Mouse (Mus musculus) neural tube, embryonic 12.5 days (tissue): ENCODE measurements around the gene Hoxa13. TPM values are rescaled to one million over a fixed set of nuclear protein-coding genes. Genes with fewer than 3 reads are reported as not detected.

Experiments
- ATAC-seq: fragments of 200-750 bp; cut with Nextera tagmentation; 2 replicates; pipeline ENCODE4 v1.8.0; 2017; ENCODE audit warnings: low read depth, mild to moderate bottlenecking, moderate TSS enrichment, moderate library complexity; ENCODE audit not compliant: low FRiP score
- H3K27ac ChIP-seq: fragments of 300-500 bp; sonication (generic); 2 replicates; pipeline ENCODE4 v1.5.1; 2016
- H3K27me3 ChIP-seq: fragments of 300-500 bp; sonication (generic); replicated peaks from 2 replicates; pipeline ENCODE4 v1.6.1; 2016; ENCODE audit warnings: mild to moderate bottlenecking
- H3K36me3 ChIP-seq: fragments of 300-500 bp; sonication (generic); 2 replicates; pipeline ENCODE4 v1.6.1; 2016; ENCODE audit warnings: mild to moderate bottlenecking
- H3K4me1 ChIP-seq: fragments of 300-500 bp; sonication (generic); 2 replicates; pipeline ENCODE4 v1.6.1; 2016
- H3K4me2 ChIP-seq: fragments of 300-500 bp; sonication (generic); replicated peaks from 2 replicates; pipeline ENCODE4 v1.6.1; 2016; ENCODE audit warnings: mild to moderate bottlenecking
- H3K4me3 ChIP-seq: fragments of 300-500 bp; sonication (generic); 2 replicates; pipeline ENCODE4 v1.5.1; 2016
- H3K9ac ChIP-seq: fragments of 300-500 bp; sonication (generic); 2 replicates; pipeline ENCODE4 v1.6.1; 2016; ENCODE audit warnings: mild to moderate bottlenecking
- H3K9me3 ChIP-seq: fragments of 300-500 bp; sonication (generic); 2 replicates; pipeline ENCODE4 v1.6.1; 2016; ENCODE audit warnings: mild to moderate bottlenecking
- WGBS: fragments of 180-500 bp; shearing (Covaris S2); methylation state at CpG from one replicate; pipeline ENCODE4 v1.1.7; 2016; 5-methylcytosine and 5-hydroxymethylcytosine counted together
- polyA plus RNA-seq: library from polyadenylated mRNA; unstranded; fragments of >200 nt; fragmentation: Nextera tagmentation; extraction: Ambion mirVana; gene quantifications from 2 replicates; pipeline ENCODE4 v1.2.1, GENCODE M21; 2016

Gene Hoxa13
- polyA plus RNA-seq, 1 experiment from 2014 or later = 0.10 TPM

- Histone ChIP-seq H3K9ac (peak overlapping the region; percentile 97), H3K4me2 (peak overlapping the region; percentile 83), H3K4me3 (peak overlapping the region; percentile 66), H3K36me3 (no peaks in the 10 kb centered on the region), H3K27me3 (peaks cover 38% of the 10 kb centered on the region), H3K9me3 (no peaks in the 10 kb centered on the region), H3K27ac (peak overlapping the region; percentile 94), H3K4me1 (peaks cover 9% of the 10 kb centered on the region; the same call in 1 of the 2 replicates)
- WGBS = under 1% methylated on average over 44 of the region's 44 CpGs
- no peak for ATAC-seq
Observed at GRCm38 (mm10) chr6:52229558-52230416, 30.9 kb downstream of the Hoxa13 start.

GRCm38 (mm10) chr6:52228475-52229465, 31.9 kb downstream of the Hoxa13 start:
- under 1% methylated on average over 38 of the region's 38 CpGs for WGBS
- no peak for ATAC-seq
- Histone ChIP-seq H3K36me3 (no peaks in the 10 kb centered on the region), H3K4me1 (peaks cover 9% of the 10 kb centered on the region; the same call in 1 of the 2 replicates), H3K4me3 (peak overlapping the region; percentile 66), H3K4me2 (peak overlapping the region; percentile 83), H3K27me3 (peaks cover 30% of the 10 kb centered on the region), H3K27ac (peak overlapping the region; percentile 65), H3K9ac (peak overlapping the region; percentile 97), H3K9me3 (no peaks in the 10 kb centered on the region)

DNA sequence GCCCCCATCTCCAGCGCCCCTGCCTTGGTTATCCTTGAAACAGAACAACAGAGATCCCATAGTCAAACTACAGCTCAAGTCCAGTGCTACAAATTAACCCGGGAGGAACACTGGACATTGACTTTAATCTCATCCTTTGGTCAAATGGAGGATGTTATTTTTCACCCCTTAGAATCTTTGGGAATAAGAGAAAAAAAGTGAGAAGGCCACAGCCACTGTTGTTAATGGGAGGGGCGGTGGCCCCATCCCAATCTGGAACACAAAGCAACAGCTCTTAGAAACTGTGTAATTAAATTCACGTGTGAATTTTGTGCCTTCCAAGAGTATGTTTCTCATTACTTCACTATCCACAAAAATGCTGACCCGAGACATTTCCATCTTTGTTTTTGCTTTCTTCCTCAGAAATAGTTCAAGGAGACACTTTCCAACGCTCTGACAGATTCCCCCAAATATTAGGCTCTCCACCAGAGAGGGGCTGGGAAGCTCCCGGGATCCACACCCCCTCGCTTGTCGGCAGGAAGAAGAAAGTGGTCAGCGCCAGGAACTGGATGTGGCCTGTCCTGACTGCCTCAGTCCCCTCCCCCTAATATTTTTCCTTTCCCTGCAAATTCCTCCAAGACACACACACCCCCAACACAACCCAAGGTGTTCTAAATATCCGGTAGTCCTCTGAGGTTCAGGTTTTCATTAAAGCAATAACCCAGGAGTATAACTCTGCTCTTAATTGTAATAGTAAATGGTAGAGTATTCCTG, 33.0 kb downstream of the Hoxa13 start:
- H3K9me3 ChIP-seq = no peaks in the 10 kb centered on the region
- peaks cover 19% of the 10 kb centered on the region for H3K27me3 ChIP-seq
- H3K9ac ChIP-seq = peak overlapping the region; percentile 100
- no peaks in the 10 kb centered on the region for H3K36me3 ChIP-seq
- peaks cover 9% of the 10 kb centered on the region; the same call in 1 of the 2 replicates for H3K4me1 ChIP-seq
- peak overlapping the region; percentile 99 for H3K4me2 ChIP-seq
- 2% methylated on average over 11 of the region's 11 CpGs for WGBS
- H3K4me3 ChIP-seq = peak overlapping the region; percentile 82
- no peak for ATAC-seq
- H3K27ac ChIP-seq = peak overlapping the region; percentile 90; the same call in 1 of the 2 replicates

DNA sequence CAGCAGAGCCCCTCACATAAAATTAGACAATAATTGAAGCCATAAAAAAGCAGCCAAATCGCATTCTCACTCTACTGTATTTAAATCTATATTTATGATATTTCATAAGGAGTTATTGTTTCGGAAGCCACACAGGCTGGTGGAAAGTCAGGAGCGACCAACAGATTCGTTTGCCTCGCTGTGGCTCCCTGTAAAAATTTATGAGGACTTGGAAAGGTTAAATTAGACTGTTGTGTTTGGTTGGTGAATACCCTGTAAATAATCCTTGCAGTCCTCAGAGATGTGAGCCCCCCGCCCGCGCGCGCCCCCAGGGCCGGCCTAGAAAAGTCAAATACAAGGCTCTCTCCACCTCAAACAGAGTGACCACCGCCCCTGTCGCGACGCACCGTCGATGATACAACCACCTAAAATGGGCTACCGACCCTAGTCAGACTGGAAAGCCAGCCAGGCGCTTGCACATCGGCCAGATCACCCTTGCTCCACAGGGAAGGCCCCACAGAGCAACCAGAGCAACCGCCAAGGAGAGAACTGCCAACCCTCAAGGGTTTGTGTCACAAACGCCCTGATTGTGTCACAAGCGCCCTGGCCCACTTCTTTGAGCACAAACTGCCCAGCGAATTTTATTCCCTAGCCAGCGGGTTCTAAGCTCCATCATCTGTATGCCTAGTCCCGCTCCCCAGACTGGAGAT, 34.0 kb downstream of the Hoxa13 start:
- peaks cover 17% of the 10 kb centered on the region for H3K27me3 ChIP-seq
- no peaks in the 10 kb centered on the region for H3K36me3 ChIP-seq
- H3K27ac ChIP-seq = peak overlapping the region; percentile 90
- H3K9ac ChIP-seq = peak overlapping the region; percentile 100
- no peak; the same call in 1 of the 2 replicates for ATAC-seq
- peak overlapping the region; percentile 82 for H3K4me3 ChIP-seq
- peak overlapping the region; percentile 99 for H3K4me2 ChIP-seq
- H3K9me3 ChIP-seq = no peaks in the 10 kb centered on the region
- under 1% methylated on average over 26 of the region's 26 CpGs for WGBS
- H3K4me1 ChIP-seq = peaks cover 15% of the 10 kb centered on the region; the same call in 1 of the 2 replicates

DNA sequence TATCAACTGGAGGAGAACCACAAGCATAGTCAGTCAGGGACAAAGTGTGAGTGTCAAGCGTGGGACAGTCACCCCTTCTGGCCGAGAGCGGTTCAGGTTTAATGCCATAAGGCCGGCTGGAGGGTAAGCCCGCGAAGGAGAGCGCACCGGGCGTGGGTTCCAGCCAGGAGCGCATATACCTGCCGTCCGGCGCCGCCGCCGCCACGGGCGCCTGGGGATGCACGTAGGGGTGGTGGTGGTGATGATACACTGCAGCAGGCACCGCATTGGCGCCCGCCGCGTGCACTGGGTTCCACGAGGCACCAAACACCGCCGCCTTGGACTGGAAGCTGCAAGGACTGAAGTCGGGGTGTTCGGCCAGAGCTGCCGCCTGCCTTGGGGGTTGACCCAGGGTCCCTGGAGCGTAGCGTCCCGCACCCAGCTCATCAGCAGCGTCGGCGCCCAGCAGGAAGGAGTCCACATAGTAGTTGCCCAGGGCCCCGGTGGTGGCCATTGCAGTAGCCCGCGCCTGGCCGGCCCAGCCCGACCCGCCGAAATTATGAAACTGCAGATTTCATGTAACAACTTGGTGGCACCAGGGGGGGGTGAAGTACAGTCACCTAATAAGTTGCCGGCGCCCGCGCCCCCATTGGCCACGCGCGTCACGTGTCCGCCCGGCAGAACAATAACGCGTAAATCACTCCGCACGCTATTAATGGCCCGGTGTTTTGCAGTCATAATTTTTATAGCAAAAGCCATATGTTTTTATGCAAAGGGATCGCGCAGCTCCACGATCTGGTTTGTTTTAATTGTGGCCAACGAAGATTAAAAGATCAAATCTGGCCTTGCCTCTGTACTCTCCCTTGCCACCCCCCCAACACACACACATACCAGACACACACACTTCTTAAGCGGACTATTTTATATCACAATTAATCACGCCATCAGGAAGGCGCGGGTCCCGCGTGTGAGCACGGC, 34.8 kb downstream of the Hoxa13 start:
- WGBS = under 1% methylated on average over 69 of the region's 69 CpGs
- Histone ChIP-seq H3K4me3 (peak overlapping the region; percentile 82), H3K27ac (peak overlapping the region; percentile 90)

DNA sequence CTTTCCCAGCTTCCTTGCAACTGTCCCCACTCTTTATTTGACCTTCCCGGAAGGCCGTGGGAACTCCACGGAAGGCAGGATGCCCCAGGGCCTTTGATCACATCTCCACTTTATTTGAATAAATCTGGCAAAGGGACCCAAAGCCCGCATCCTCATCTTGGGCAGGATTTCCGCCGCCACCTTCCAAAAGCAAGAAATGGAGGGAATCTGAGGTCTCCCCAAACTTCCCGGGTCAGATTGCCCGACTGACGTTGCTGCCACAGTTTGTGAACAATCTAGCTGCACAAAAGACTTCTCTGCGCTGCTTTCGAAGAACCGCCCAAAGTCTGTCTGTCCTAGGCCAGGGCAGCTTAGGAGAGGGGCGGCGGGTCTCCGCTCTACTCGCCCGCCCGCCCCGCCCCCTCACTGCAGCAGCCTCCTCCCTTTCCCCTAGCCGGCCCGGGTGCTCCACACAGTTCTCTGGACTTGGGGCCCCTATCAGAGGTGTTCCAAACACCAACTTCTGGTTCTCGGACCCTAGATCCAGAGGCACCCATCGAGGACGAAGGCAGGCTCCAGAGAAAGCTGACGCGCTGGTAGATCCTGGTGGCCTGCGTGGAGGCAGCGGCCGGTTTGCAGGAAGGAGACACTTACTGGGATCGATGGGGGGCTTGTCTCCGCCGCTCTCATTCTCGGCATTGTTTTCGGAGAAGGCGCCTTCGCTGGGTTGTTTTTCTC, 35.6 kb downstream of the Hoxa13 start:
- Histone ChIP-seq H3K4me2 (peak overlapping the region; percentile 99), H3K27ac (peak overlapping the region; percentile 90), H3K27me3 (peaks cover 12% of the 10 kb centered on the region; the same call in 1 of the 2 replicates), H3K9me3 (no peaks in the 10 kb centered on the region), H3K4me3 (peak overlapping the region; percentile 82), H3K9ac (peak overlapping the region; percentile 100), H3K36me3 (no peaks in the 10 kb centered on the region), H3K4me1 (peaks cover 16% of the 10 kb centered on the region)
- WGBS = under 1% methylated on average over 36 of the region's 36 CpGs
- no peak for ATAC-seq

More for the DNA sequence above, 34.8 kb downstream of the Hoxa13 start:
- ATAC-seq = peak; percentile 46
- peaks cover 17% of the 10 kb centered on the region for H3K27me3 ChIP-seq
- H3K9ac ChIP-seq = peak overlapping the region; percentile 100
- H3K4me2 ChIP-seq = peak overlapping the region; percentile 99
- no peaks in the 10 kb centered on the region for H3K36me3 ChIP-seq
- H3K9me3 ChIP-seq = no peaks in the 10 kb centered on the region
- H3K4me1 ChIP-seq = peaks cover 19% of the 10 kb centered on the region

- peaks cover 20% of the 10 kb centered on the region for H3K4me1 ChIP-seq
- peak overlapping the region; percentile 90 for H3K27ac ChIP-seq
- no peaks in the 10 kb centered on the region for H3K36me3 ChIP-seq
- H3K9ac ChIP-seq = peak overlapping the region; percentile 100
- peak overlapping the region; percentile 99 for H3K4me2 ChIP-seq
- H3K27me3 ChIP-seq = peaks cover 12% of the 10 kb centered on the region; the same call in 1 of the 2 replicates
- WGBS = 1% methylated on average over 24 of the region's 24 CpGs
- H3K9me3 ChIP-seq = no peaks in the 10 kb centered on the region
- peak overlapping the region; percentile 82 for H3K4me3 ChIP-seq
- ATAC-seq = no peak
Observed at GRCm38 (mm10) chr6:52223939-52224760, 36.5 kb downstream of the Hoxa13 start.

- peaks cover 12% of the 10 kb centered on the region; the same call in 1 of the 2 replicates for H3K27me3 ChIP-seq
- H3K36me3 ChIP-seq = no peaks in the 10 kb centered on the region
- 6% methylated on average over 13 of the region's 13 CpGs for WGBS
- no peak for ATAC-seq
- H3K9me3 ChIP-seq = no peaks in the 10 kb centered on the region
- H3K27ac ChIP-seq = peak overlapping the region; percentile 99
- peaks cover 32% of the 10 kb centered on the region for H3K4me1 ChIP-seq
- H3K4me3 ChIP-seq = peak overlapping the region; percentile 82
- H3K9ac ChIP-seq = peak overlapping the region; percentile 100
- H3K4me2 ChIP-seq = peak overlapping the region; percentile 99
Observed at GRCm38 (mm10) chr6:52222729-52223128, 38.0 kb downstream of the Hoxa13 start.

DNA sequence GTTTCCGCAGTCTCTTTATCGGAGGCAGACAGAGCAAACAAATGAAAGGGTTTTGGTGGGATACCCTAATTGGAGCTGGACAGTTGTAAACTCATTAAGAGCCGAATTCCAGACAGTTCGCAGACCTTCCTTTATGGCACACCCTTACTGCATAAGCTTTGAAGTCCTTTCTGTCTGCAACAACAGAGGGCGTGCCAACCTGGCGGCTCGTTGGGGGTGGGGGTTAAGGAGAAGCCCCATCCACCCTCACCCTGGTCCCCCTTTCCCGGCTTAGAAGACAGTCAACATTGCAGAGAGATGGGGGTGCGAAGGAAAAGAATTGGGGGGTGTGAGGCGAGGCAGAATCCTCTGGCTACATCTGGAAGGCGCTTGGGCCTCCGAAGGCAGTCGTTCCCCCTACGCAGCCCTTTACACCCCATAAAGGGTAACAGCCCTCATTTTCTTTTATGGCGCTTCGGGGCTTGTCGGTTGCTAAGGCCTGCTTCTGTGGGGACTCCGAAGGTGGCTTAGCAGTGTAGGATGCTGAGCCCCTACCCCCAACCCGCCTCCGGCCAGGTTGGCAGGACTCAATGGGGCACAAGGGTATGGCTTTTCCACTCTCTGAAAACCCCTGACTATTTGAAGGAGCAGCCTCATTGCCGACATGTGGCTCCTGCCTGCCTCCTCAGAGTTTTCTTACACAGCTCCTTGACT, 38.5 kb downstream of the Hoxa13 start:
- H3K4me1 ChIP-seq = peaks cover 34% of the 10 kb centered on the region
- no peaks in the 10 kb centered on the region for H3K36me3 ChIP-seq
- peak overlapping the region; percentile 100 for H3K9ac ChIP-seq
- H3K4me3 ChIP-seq = peak overlapping the region; percentile 82
- H3K27me3 ChIP-seq = peaks cover 12% of the 10 kb centered on the region; the same call in 1 of the 2 replicates
- H3K9me3 ChIP-seq = no peaks in the 10 kb centered on the region
- peak; percentile 31 for ATAC-seq
- WGBS = 2% methylated on average over 21 of the region's 21 CpGs
- H3K27ac ChIP-seq = peak overlapping the region; percentile 99
- peak overlapping the region; percentile 99 for H3K4me2 ChIP-seq
